Mouse (Mus musculus): Measurements from ENCODE around the gene Lsm11.
A peak's percentile ranks its signal among the peaks of the same experiment; 100 is the strongest.

Gene Lsm11

DNA sequence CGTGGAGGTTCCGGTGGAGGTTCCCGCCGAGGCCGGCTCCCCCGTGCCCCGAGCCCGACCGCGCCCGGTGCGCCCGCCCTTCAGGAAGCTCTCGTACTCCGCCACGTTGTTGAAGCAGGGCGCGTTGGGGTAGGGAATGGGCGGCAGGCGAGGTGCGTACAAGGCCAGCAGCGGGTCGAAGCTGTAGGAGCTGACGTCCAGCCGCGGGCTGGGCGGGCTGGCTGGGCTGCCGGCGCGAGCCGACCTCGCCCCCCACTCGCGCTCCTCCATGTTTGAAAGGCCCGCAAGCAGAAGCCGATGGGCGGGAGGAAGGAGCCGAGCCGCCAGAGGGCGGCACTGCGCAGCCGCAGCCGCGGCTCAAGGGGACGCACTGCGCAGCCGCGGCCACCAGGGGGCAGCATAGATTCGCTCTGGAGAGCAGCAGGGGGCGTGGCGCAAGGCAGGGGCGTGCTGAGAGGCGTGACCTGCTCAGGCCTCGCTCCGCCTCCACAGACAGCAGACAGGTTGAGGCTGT lies at the start of gene Lsm11:
Gene Lsm11, minus strand, starts transcription at position 293 of the 514 bp plus-strand sequence.
- peak; percentile 95 to 97 for DNase-seq (ENCODE audit: low spot score in 2 of 2)

DNA sequence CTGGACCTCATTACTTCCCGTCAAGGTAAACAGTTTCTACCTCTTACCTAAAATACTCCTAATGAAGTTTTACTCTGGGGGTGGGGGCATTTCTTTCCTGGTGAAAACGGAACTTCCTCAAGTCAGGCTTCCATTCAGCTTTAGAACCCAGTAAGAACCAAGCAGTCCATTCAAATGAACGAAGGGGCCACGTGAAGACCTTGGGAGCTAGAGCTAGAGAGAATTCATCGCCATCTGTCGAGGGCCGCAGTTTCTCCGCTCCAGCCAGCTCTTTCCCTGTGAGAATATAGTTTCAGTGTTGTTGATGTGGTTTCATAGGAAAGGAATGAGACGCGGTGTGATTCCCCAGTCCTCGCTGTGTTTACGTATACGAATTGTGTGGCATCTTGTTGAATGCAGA lies 47.4 kb upstream of the Lsm11 start:
- DNase-seq (ENCODE audit: low spot score in 2 of 2), result no peak

DNA sequence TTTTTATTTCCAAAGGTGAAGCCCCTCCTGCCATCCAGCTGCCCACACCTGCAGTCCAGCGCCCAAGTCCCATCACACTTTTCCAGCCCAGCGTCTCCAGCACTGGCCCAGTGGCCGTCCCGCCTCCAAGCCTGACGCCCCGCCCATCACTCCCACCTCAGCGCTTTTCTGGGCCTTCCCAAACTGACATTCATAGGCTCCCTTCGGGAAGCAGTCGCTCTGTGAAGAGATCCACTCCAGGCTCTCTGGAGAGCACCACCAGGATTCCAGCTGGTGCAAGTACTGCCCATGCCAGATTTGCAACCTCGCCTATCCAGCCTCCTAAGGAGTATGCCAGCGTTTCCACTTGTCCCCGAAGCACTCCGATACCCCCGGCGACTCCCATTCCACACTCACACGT lies 46.9 kb upstream of the Lsm11 start:
- DNase-seq (ENCODE audit: low spot score in 2 of 2), result no peak

DNA sequence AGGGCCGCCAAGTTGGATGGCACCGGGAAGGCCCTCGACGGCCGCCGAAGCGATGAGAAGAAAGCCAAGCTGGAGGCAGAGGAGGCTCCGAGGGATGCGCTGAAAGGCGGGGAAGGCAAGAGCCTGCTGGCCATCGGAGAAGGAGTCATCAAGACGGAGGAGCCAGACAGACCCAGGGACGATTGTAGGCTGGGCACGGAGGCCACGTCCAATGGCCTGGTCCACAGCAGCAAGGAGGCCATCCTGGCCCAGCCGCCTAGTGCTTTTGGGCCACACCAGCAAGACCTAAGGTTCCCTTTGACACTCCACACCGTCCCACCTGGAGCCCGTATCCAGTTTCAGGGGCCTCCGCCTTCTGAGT lies 36.1 kb upstream of the Lsm11 start:
- DNase-seq (ENCODE audit: low spot score in 2 of 2), result no peak

DNA sequence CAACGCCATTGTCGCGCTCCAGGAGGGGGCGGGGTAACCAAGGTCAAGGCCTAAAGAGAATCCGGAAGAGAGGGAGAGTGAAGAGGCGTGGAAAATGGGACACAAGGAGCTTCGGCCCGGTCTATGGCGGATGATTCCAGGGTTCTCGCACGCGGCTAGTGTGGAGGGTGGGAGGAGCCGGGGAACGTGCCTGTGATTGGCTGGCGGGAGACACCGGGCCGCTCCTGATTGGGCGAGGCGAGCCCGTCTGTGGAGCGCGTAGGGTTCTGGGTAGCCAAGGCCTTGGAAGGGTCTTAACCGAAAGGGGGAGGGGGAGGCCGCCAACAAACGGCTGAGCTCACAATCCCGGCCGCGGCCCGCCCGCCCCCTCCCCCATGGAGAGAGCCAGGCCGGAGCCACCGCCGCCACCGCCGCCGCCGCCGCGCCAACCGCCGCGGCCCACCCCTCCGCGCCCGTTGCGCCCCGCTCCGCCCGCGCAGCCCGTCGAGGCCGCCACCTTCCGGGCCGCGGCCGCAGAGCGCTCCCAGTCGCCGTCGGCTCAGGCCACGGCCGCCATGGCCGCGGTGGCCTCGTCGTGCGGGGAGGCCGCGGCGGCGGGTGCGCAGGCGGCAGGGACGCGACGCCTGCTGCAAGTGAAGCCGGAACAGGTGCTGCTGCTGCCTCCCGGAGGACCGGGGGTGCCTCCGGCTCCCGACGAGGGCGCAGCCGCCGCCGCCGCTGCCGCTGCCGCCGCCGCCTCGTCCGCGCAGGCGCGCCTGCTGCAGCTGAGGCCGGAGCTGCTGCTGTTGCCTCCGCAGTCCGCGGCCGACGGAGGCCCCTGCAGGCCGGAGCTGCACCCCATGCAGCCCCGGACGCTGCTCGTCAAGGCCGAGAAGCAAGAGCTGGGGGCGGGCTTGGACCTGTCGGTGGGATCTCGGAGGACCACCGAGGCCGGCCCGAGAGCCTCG lies 35.5 kb upstream of the Lsm11 start, which contains the start of gene Sox30:
Gene Sox30, plus strand, starts transcription at position 365 of the 947 bp plus-strand sequence.
- peak; percentile 62 to 71 for DNase-seq (ENCODE audit: low spot score in 2 of 2)

DNA sequence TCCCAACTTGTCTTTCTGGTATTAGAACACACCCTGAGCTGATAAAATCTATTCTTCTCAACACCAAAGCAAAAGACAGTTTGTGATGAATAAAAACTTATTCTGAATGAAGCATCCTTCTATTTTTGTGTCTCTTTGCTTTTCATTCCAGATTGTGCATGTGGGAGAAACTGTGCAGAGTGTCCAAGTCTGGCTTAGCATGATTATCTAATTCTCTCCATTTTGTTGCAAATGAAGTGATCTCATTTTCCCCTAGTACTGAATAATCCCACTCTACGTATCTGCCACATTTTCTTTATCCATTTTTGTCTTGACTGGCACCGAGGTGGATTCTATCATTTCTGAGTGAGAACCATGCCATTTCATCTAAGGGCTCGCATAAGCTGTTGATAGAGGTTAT lies 31.3 kb upstream of the Lsm11 start:
- no peak for DNase-seq (ENCODE audit: low spot score in 2 of 2)

DNA sequence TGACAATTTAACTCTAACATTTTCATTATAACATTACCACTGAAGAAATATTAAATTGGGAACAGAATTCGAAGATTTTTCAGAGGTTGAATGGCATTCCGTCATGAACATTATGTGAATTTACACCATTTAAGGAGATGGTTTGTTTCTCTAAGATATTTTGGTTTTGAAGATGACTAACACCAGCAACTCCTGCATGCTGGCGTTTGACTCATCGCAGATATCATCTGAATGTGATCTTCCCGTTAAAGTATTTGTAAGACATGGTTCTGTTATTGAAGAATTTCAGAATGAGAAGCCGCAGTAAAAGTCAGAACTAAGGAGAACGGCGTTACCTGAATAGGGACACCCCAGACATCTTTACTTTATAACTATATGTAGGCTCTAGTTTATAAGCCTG lies 29.7 kb upstream of the Lsm11 start:
- DNase-seq (ENCODE audit: low spot score in 2 of 2), result no peak

DNA sequence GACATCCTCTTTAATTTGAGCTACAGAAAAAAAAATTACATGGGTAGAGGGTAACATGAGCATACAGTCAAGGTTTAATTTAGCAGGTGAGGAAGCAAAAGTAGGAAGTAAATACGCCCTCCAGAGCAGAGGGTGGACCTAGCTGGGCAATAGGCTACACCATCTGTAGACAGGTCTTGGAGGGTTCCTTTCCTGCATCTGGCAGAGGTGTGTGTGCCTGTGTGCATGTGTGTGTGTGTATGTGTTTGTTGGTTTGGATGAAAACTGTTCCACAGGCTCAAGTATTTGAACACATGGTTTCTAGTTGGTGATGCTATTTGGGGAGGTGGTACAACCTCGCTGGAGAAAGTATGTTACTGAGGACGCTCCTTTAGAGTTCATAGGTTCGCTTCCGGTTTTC lies 28.9 kb upstream of the Lsm11 start:
- DNase-seq (ENCODE audit: low spot score in 2 of 2), result no peak

DNA sequence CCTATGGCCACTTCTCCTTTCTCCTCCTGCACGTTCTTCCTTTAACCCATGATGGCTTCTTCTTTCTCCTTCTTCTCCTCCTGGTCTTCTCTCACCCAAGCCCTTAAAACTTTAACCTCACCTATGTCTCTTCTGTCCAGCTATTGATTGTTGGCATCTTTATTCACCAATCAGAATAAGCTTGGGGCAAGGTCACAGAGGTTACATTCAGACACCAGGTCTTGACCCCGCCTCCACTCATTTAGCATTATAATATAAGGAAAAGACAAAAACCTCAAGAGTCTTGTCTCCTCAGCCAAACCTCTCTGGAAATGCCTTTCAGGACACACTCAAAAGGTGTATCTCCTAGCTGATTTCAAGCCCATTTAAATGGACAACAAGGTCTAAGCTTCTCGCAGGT lies 23.7 kb upstream of the Lsm11 start:
- no peak for DNase-seq (ENCODE audit: low spot score in 2 of 2)

DNA sequence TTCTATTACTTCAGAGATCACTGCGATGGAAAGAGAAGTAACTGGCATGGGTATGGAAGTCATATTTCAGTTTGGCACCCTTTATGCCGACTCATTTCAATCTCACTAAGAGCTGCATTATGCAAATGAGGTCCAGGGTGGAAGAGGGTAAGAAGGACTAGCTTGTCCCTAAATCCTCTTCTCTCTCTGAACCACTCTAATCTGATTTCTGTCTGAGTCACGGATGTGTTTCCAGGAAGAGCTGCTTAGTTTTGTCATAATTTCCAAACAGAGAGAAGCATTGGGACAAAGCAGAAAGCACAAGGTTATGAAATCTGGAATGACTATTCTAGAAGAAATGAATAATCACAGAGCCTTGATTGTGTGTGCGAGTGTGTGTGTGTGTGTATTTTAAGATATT lies 22.2 kb upstream of the Lsm11 start:
- DNase-seq (ENCODE audit: low spot score in 2 of 2), result no peak

DNA sequence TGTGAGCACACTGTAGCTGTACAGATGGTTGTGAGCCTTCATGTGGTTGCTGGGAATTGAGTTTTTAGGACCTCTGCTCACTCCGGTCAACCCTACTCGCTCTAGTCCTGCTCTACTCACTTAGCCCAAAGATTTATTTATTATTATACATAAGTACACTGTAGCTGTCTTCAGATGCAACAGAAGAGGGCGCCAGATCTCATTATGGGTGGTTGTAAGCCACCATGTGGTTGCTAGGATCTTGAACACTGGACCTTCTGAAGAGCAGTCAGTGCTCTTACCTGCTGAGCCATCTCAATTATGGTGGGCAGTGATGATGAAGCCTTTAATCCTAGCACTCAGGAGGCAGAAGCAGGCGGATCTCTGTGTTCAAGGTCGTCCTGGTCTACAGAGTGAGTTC lies 15.3 kb upstream of the Lsm11 start:
- no peak for DNase-seq (ENCODE audit: low spot score in 2 of 2)

DNA sequence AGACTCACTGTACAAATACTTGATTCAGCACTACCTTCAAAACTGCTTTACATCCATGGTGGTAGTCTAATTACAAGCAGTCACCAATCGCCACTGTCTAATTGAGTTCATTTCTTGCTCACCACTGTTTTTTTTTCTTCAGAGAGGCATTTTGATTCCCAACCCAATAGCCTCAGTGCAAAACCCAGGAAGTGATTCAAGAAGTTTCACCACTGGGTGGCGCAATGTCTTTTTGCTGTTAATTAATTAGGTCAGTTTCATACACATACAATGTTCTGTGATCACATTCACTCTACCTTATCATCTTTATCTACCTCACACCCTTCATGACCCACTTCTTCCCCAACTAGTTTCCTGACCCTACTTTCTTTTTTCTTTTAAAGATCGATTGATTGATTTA lies 14.9 kb upstream of the Lsm11 start:
- no peak for DNase-seq (ENCODE audit: low spot score in 2 of 2)

DNA sequence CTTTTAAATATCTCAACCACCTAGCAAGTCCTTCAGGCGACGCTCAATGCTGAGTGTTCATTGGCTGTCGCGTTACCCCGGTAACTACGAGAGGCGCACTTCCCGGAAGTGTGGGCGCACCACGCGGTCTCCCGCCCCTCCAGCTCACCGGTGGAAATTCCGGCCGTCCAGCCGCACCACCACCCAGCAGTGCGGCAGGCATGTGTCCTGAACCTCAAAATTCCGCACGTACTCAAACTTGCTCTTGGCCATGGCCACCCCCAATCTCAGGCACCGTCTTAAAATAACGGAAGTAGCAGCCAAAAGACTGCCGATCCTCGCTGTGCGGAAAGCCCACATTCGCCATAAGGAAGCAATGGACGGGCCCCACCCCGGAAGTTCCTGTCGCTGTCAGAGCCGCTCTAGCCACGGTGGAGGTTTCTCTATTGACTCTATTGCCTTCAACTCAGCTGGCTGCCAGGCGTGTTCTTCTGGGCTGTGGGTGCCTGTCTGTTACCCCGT lies 10.4 kb upstream of the Lsm11 start, which contains the start of gene Thg1l:
Gene Thg1l, minus strand, starts transcription at position 368 of the 501 bp plus-strand sequence.
- DNase-seq (ENCODE audit: low spot score in 2 of 2), result peak; percentile 85 to 86

DNA sequence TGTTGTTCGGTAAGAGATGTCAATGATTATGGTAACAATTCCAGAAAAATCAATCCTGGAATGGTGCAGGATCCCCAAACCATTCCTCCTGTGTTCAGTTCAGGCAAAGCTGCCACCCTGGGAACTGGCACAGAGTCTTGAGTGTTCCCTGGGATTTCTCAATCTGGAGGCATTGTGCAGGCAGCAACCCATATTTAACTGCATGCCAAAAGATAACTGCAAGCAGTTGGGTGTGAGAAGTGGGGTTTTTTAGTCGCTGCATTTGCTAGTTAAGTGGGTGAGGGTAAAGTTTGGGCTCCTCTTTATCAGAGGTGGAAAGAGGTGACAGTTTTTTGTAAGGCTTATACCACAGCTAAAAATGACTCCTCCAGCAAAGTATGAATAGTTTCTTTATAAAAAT lies 2.8 kb upstream of the Lsm11 start:
- DNase-seq (ENCODE audit: low spot score in 2 of 2), result no peak

DNA sequence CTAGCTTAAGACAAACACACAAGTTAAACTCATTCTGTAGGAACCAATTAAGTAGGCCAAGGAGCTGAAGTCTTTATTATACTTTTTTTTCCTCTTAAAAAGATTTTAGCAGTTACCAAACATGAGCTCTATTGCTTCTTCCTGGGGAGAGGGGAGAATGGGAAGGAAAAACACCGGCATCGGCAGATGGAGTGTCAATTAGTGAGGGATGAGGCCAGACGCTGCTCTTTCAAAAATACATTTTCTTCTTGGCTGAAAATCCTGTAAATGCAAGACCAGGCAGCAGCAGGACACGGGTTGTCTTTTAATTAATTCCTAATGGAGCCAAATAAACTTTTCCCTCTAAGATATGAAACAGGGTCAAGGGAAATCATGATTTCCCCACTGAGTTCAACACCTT lies 2.1 kb upstream of the Lsm11 start:
- no peak for DNase-seq (ENCODE audit: low spot score in 2 of 2)

DNA sequence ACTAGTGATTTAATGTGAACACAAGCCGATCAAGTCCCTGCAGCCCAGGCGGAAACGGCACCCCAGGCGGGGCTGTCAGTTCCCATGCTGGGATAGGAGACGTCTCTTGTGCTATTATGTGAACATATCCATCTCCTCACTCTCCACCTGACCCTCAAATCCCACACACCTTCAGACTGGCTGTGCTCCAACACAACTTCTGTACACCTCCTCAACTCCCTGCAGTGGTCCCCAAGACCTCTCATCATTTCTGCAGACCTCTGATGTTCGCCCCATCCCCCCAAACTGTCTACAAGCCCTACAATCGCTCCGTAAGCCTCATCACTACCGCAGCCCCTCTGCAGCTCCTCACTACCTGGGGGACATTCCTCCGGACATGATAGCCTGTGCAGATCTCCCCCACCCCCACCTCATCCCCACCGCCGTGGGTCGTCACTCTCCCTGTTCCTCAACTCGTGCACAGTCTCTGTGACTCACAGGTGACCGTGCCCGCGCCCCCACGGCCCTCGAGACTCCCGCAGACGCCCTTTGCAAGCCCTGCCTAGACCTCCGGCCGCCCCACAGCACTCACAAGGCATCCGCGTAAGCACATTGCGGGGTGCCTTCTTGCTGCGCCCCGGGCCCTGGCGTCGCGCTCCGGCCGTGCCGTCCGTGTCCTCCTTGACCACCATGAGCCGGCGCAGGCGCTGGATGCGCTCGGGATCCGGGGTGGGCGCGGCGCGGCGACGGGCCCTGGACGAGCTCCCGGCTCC lies 668 bp downstream of the Lsm11 start:
- DNase-seq (ENCODE audit: low spot score in 2 of 2), result no peak

DNA sequence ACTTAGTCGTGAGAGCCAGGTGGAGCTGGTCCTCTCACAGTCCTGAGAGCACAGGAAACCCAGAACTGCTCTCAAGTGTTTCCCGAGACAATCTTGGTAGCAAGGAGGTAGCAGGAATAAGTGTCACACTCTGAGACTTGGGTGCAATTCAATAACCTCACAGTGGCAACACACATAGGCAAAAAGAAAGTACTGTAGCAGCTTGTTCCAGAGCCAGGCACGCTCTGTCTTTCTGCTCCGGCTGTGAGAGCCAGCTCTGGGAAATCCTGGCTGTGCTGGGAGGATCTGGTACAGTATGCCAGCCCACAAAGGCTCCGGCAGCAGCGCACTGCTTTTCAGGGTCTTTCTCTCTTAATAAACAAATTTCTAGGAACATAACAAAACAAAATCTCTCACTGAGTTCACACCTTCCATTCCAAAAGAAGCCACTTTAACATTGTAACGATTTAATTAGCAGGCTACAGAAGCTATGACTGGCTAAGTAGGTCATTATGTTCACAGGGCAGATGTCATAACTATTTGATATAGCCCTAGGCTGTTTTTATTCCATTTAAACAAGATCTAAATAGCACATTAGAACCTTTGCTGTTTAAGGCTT lies 1.5 kb downstream of the Lsm11 start:
- no peak for DNase-seq (ENCODE audit: low spot score in 2 of 2)

DNA sequence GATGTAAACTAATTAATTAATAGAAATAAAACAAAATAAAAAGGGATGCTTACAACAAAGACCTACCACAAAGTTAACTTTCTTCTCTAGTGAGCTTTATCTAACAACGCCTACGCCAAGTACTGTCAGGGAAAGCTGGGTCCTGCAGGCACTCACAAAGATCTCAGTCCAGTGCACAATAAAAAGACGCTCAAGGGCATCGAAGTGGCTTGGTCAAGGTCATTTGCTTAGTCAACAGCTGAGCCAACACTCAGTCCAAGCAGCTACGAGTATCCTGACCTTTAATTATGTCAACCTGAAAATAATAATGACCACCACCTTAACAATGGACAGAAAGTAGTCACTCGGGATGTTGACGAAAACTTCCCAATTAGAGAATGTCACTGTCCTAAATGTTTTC lies 2.5 kb downstream of the Lsm11 start:
- no peak for DNase-seq (ENCODE audit: low spot score in 2 of 2)

DNA sequence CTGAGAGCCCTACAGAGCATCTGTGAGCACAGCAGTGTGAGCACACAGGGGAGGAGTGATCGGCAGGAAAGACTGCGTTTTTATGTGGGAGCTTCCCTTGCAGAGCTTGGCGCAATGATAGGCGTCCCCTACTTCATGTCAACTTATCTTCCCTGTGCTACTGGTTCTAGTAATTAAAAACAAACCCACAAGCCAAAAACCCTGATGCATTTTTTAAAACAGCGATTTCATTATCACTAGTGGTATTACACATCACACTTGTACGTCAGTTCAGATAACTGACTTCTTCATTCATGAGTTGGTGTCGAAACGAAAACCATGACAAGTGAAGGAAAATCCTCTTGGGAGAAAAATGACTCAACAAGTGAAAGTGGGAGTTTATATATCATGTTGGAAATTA lies 5.8 kb downstream of the Lsm11 start:
- no peak for DNase-seq (ENCODE audit: low spot score in 2 of 2)

DNA sequence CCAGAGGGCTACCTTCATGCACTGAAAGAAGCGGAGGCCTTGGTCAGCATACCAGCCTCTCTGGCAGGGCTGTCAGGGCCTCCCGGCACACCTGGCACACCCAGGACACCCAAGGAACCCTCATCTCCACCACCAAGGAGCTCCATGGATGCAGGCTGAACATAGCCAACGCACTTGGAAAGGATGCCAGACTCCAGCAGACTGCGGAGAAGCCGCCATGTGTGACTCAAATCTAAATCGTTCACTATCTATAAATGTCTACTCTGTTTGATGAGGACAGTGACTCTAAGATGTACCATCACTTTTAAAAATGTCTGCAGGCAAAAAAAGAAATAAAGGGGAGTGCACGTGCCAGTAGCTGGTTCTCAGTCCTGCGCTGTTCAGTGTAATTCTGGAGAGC lies 7.3 kb downstream of the Lsm11 start:
- DNase-seq (ENCODE audit: low spot score in 2 of 2), result no peak

DNA sequence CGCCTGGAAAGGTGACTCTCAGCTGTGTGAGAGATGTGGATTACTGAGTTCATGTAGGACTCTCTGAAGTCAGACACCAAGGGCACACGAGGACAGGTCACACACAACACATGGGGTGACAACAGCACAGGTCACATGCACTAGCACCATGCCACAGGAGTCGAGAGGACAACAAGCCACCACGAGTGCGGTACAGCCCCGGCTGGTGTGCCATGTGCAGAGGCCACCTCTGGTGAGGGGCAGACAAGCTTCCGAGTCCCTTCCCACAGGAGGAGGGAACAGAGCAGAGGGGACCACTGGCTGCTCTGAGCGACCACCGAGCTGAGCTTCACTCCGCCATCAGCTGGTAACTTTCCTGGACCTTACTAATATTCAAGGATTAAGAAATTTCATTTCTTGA lies 12.0 kb downstream of the Lsm11 start:
- DNase-seq (ENCODE audit: low spot score in 2 of 2), result no peak

DNA sequence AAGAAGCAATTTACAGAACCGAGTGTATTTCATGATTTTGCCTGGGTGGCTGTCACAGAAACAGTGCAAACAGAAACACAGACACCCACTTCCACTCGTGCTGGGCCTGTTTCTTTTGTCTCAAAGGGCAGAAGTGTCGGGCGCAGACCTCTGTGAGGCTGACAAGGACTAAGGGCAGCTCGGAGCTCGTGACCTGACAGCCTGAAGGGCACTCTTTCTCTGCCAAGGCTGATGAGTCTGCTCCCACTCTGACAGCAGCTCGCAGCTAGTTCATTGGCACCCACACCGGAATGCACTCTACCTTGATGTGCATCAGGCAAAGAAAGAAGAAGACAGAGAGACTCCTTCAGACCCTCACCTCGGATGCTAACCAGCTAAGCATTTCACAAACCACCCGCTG lies 15.2 kb downstream of the Lsm11 start:
- no peak for DNase-seq (ENCODE audit: low spot score in 2 of 2)

All from urinary bladder, postnatal 4 days (tissue).